Mouse (Mus musculus) hindbrain, postnatal 0 days (tissue): ENCODE results near the gene Cd38. TPM values are rescaled to one million over a fixed set of nuclear protein-coding genes. Genes with fewer than 3 reads are reported as not detected.
A peak's percentile ranks its signal among the peaks of the same experiment; 100 is the strongest.

ENCODE experiments used
- ATAC-seq: fragments of 200-750 bp; cut with Nextera tagmentation; 2 replicates; pipeline ENCODE4 v1.8.0; 2017; ENCODE audit warnings: mild to moderate bottlenecking, moderate TSS enrichment, moderate library complexity
- DNase-seq: peaks from one replicate; pipeline ENCODE4 v3.0.0-alpha.2; 2015; ENCODE audit warnings: low spot score
- H3K27ac ChIP-seq: fragments of 300-500 bp; sonication (generic); 2 replicates; pipeline ENCODE4 v1.5.1; 2014; ENCODE audit warnings: mild to moderate bottlenecking
- H3K27me3 ChIP-seq: fragments of 300-500 bp; sonication (generic); 2 replicates; pipeline ENCODE4 v1.6.1; 2014; ENCODE audit warnings: low read length, mixed read lengths; ENCODE audit not compliant: insufficient read depth
- H3K36me3 ChIP-seq: fragments of 300-500 bp; sonication (generic); 2 replicates; pipeline ENCODE4 v1.6.1; 2014; ENCODE audit warnings: low read length, mixed read lengths; ENCODE audit not compliant: insufficient read depth
- H3K4me1 ChIP-seq: fragments of 300-500 bp; sonication (generic); 2 replicates; pipeline ENCODE4 v1.6.1; 2014; ENCODE audit warnings: antibody characterized with exemption, low read length, mixed read lengths; ENCODE audit not compliant: insufficient read depth
- H3K4me2 ChIP-seq: fragments of 300-500 bp; sonication (generic); 2 replicates; pipeline ENCODE4 v1.6.1; 2014; ENCODE audit warnings: low read depth, mild to moderate bottlenecking, low read length, moderate library complexity, mixed read lengths
- H3K4me3 ChIP-seq: fragments of 300-500 bp; sonication (generic); 2 replicates; pipeline ENCODE4 v1.5.1; 2014; ENCODE audit warnings: low read length
- H3K9ac ChIP-seq: fragments of 300-500 bp; sonication (generic); replicated peaks from 2 replicates; pipeline ENCODE4 v1.6.1; 2014; ENCODE audit warnings: mild to moderate bottlenecking, low read length, moderate library complexity, mixed read lengths
- H3K9me3 ChIP-seq: fragments of 300-500 bp; sonication (generic); 2 replicates; pipeline ENCODE4 v1.6.1; 2016; ENCODE audit warnings: low read length, mixed read lengths
- CTCF ChIP-seq: IDR thresholded peaks from 2 replicates; pipeline ENCODE4 v1.5.1; 2016; ENCODE audit warnings: antibody characterized with exemption, control low read depth, low read depth
- WGBS: fragments of 180-500 bp; shearing (Covaris S2); extraction: QIAGEN DNeasy Blood & Tissue Kit; methylation state at CpG from one replicate; pipeline ENCODE4 v1.1.7; 2014; 5-methylcytosine and 5-hydroxymethylcytosine counted together
- polyA plus RNA-seq: library from polyadenylated mRNA; unstranded; fragments of >200 nt; fragmentation: Nextera tagmentation; extraction: Ambion mirVana; gene quantifications from 2 replicates; pipeline ENCODE4 v1.2.1, GENCODE M21; 2015
- total RNA-seq: library from RNA; depleted of rRNA; stranded (reverse); fragments of >200 nt; gene quantifications from 2 replicates; pipeline ENCODE4 v1.2.3, GENCODE M21; 2014

Gene Cd38
- total and polyA plus RNA-seq, 2 experiments from 2014 or later: 4.0 to 4.7 TPM

DNA sequence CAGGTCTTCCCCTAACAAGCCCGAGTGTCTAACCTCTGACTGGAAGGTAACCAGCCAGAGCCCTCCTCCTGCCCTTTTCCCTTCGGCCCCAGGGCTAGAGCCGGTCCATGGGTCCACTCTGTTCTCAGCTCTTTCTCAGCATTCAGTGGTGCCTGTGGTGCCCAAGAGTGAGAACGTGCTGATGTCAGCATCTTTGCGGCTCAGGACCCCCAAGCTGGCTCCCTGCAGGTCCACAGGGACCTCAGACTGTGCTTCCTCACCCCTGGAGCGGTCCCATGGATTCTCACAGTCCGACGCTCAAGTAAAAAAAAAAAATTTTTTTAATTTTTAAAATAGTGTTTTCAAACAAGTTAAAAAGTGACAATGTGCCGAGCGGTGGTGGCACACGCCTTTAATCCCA lies 53.5 kb downstream of the Cd38 start:
- 92% methylated on average over 11 of the region's 11 CpGs for WGBS
- no peak for ATAC-seq
- no peak overlapping the region for H3K9ac ChIP-seq
- H3K4me2 ChIP-seq: no peak overlapping the region
- H3K27ac ChIP-seq: no peak overlapping the region
- no peaks in the 10 kb centered on the region for H3K9me3 ChIP-seq
- no peak for TF ChIP-seq CTCF
- no peaks in the 10 kb centered on the region for H3K36me3 ChIP-seq
- DNase-seq: no peak
- no peaks in the 10 kb centered on the region for H3K27me3 ChIP-seq
- no peaks in the 10 kb centered on the region for H3K4me1 ChIP-seq
- H3K4me3 ChIP-seq: no peak overlapping the region

DNA sequence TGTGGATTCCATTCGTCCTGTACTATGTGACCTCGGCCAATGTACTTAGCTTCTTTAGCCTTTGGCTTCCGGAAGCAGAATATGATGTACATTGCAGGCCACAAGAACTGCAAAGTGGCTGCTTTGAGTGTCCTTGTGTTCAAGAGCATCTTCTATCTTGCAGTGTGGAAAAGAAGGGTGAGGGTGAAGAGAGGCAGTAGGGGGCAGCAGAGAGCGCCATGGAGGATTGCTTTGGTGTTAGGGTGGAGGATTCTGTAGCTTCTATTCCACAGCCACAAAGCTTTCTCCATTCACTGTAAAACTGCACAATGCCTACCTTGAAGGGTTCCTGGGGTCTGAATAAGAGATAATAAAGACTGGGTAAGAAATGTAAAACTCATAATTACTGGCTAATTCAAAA lies 55.6 kb downstream of the Cd38 start:
- H3K36me3 ChIP-seq: no peaks in the 10 kb centered on the region
- H3K4me2 ChIP-seq: no peak overlapping the region
- ATAC-seq: no peak
- WGBS: 35% methylated on average over 4 of the region's 4 CpGs
- no peak overlapping the region for H3K27ac ChIP-seq
- H3K4me1 ChIP-seq: no peaks in the 10 kb centered on the region
- no peaks in the 10 kb centered on the region for H3K27me3 ChIP-seq
- peak; percentile 69 for TF ChIP-seq CTCF
- no peak overlapping the region for H3K9ac ChIP-seq
- no peak overlapping the region for H3K4me3 ChIP-seq
- H3K9me3 ChIP-seq: no peaks in the 10 kb centered on the region
- peak; percentile 15 for DNase-seq

DNA sequence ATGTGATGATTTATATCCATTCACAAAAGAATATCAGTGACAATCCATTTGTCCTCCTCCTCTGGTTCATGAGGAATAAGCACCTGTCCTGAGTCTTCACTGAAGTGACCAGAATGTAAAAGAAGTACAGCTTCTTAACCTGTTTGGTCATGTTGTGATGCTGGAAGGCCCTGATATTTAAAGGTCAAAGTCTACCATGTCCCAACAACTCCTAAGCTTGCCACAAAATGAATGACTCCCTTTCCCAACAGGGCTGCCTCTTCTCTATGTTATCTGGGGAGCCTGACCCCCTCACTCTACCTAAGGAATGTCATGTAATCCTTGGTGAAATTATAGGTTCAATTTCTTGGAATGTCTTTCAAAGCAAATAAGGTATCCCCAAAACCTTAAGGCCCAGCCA lies 59.4 kb downstream of the Cd38 start:
- DNase-seq: no peak
- ATAC-seq: no peak
- H3K4me3 ChIP-seq: no peak overlapping the region
- no peak for TF ChIP-seq CTCF
- H3K27ac ChIP-seq: no peak overlapping the region
- no peaks in the 10 kb centered on the region for H3K4me1 ChIP-seq
- no peaks in the 10 kb centered on the region for H3K27me3 ChIP-seq
- H3K9ac ChIP-seq: no peak overlapping the region
- H3K4me2 ChIP-seq: no peak overlapping the region
- no peaks in the 10 kb centered on the region for H3K36me3 ChIP-seq
- no peaks in the 10 kb centered on the region for H3K9me3 ChIP-seq

DNA sequence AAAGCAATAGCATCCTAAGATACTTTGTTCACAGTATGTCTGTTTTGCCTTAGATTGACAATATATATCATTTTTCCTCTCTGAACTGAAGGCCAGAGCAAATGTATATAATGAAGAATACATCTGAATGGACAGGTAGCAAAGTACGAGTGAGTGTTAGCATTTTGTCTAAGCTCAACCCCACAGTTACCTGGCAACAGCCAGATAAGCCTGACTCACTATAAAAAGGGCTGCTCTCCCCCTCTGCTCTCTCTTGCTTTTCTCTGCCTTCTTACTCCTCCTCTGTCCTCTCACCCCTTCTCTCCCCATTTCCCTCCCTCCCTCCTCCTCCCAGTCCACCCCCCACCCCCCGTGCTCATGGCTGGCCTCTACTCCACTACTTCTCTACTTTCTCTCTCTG lies 64.9 kb downstream of the Cd38 start:
- H3K4me2 ChIP-seq: no peak overlapping the region
- DNase-seq: no peak
- no peak for ATAC-seq
- H3K4me3 ChIP-seq: no peak overlapping the region
- TF ChIP-seq CTCF: no peak
- no peak overlapping the region for H3K27ac ChIP-seq
- H3K27me3 ChIP-seq: no peaks in the 10 kb centered on the region
- no peaks in the 10 kb centered on the region for H3K36me3 ChIP-seq
- H3K9me3 ChIP-seq: no peaks in the 10 kb centered on the region
- H3K9ac ChIP-seq: no peak overlapping the region
- WGBS: 59% methylated on average over 2 of the region's 2 CpGs
- H3K4me1 ChIP-seq: no peaks in the 10 kb centered on the region

DNA sequence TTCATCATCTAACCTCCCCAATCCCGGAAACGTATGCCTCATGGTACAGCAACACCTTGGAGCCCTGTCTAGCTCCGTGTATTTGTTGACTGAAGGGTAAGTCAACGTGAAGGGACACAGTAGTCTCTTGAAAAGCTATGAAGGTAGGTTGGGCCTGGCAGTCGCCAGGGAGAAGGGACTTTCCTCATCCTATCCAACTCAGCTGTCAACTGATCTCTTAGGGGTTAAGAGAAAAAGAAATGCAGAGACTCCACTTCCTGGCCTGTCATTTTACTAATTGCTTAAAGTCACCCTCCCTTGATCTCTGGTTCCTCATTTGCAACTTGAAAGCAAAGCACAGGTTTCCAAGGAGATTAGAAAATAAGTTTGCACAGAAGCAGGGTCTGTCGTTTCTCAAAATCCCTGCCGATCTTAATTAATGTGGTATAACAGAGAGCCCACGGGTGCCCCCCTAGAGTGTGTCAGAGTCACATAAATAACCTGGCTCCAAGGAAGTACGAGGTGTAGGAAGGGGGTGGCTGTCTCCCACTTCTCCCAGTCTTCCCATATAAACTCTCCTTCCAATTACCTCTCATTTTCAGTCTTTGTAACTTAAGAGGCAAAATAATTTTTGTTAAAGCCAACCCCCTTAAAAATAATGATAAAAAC lies 79.1 kb downstream of the Cd38 start:
- Histone ChIP-seq H3K4me3 (peak overlapping the region; percentile 32), H3K27ac (no peak overlapping the region), H3K4me2 (peak overlapping the region; percentile 65), H3K4me1 (no peaks in the 10 kb centered on the region; the same call in 1 of the 2 replicates), H3K27me3 (no peaks in the 10 kb centered on the region), H3K36me3 (no peaks in the 10 kb centered on the region), H3K9me3 (no peaks in the 10 kb centered on the region), H3K9ac (no peak overlapping the region)
- DNase-seq: no peak
- peak; percentile 45; the same call in 1 of the 2 replicates for ATAC-seq
- WGBS: 30% methylated on average over 9 of the region's 9 CpGs
- TF ChIP-seq CTCF: no peak

DNA sequence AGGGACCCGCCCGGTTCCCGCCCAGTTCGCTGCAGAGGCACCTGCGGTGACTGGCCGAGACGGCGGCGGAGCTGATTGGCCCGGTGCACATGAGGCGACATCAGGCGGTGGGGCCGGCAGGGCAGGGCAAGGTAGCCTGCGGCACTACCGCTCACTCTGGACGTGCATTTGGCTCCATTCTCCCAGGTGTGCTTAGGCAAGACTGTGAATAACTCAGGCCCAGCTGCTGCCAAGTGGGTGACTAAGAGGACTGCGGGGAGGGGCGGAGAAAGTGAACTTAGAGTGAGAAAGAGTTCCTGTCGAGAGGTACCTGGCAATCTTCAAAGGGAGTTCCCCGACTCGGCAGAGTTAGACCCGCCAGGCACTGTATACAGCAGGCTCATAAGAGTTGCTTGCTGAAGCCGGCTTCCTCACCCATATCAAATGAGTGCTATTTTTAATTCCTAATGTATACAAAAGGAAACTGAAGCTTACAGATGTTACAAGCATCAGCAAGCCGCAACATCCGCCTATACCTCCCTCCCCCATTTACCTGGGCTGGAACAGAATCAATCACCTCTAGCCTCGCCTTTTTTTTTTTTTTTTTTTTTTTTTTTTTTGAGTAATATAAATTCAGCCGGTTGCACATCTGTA lies 79.9 kb downstream of the Cd38 start:
- TF ChIP-seq CTCF: no peak
- peak overlapping the region; percentile 24; the same call in 1 of the 2 replicates for H3K9ac ChIP-seq
- 2% methylated on average over 27 of the region's 27 CpGs for WGBS
- ATAC-seq (peak; percentile 61; the same call in 1 of the 2 replicates), DNase-seq (peak; percentile 17)
- H3K36me3 ChIP-seq: no peaks in the 10 kb centered on the region
- no peaks in the 10 kb centered on the region for H3K27me3 ChIP-seq
- H3K9me3 ChIP-seq: no peaks in the 10 kb centered on the region
- H3K4me2 ChIP-seq: peak overlapping the region; percentile 65
- H3K4me1 ChIP-seq: no peaks in the 10 kb centered on the region; the same call in 1 of the 2 replicates
- peak overlapping the region; percentile 32 for H3K4me3 ChIP-seq
- no peak overlapping the region for H3K27ac ChIP-seq

DNA sequence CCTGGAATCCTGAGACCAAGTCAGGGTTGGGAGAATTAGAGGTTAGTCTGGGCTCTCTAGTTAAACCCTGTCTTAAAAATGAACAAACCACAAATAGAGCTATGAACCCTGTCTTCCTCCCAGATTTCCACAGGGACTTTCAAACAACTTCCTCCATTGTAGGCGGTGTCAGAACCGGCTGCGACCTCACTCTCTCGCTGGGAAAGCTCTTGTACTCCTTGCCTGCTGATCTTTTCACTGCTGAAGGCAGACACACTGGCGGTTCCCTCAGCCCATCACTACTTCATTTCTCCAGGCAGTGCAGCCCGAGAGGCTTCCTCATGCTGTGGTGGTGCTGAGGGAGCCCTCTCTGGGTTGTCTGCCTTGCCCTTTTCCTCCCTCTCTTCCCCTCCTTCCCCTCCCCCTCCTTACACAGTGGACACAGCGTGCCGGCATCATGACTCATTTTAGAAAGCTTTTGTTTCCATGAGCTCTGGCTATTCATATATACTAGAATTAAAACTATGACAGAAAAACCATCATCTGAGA lies 80.5 kb downstream of the Cd38 start:
- Histone ChIP-seq H3K9ac (no peak overlapping the region), H3K27ac (no peak overlapping the region), H3K4me3 (no peak overlapping the region; the same call in 1 of the 2 replicates), H3K4me1 (no peaks in the 10 kb centered on the region; the same call in 1 of the 2 replicates), H3K9me3 (no peaks in the 10 kb centered on the region), H3K36me3 (no peaks in the 10 kb centered on the region), H3K27me3 (no peaks in the 10 kb centered on the region), H3K4me2 (peak overlapping the region; percentile 65)
- peak; percentile 13 for DNase-seq
- ATAC-seq: peak; percentile 66; the same call in 1 of the 2 replicates
- 6% methylated on average over 8 of the region's 8 CpGs for WGBS
- TF ChIP-seq CTCF: no peak
